Mouse (Mus musculus): ENCODE results near the gene Bcl2l1. TPM values are rescaled to one million over a fixed set of nuclear protein-coding genes. Genes with fewer than 3 reads are reported as not detected.

Gene Bcl2l1
- polyA plus RNA-seq, 1 experiment, result 51.2 TPM

- TF ChIP-seq POLR2A (IDR thresholded peaks at IDR 0.05; ENCODE audit: low read depth, low read length), result no peak
- peak; percentile 93 for TF ChIP-seq CTCF (IDR thresholded peaks at IDR 0.05; ENCODE audit: borderline replicate concordance, insufficient read depth, low read length)
- Histone ChIP-seq H3K4me1 (ENCODE audit: control insufficient read depth, insufficient read depth, low read length) (0 out of 2 replicates have a peak, but pooled peaks cover 3% of the 10 kb centered on the region), H3K4me3 (ENCODE audit: insufficient read depth, low read length) (no peak overlapping the region)
These were observed 65.0 kb downstream of the Bcl2l1 start for GRCm38 (mm10) chr2:152766387-152767123.

GRCm38 (mm10) chr2:152765045-152765674 lies 66.4 kb downstream of the Bcl2l1 start:
- no peak for TF ChIP-seq POLR2A (IDR thresholded peaks at IDR 0.05; ENCODE audit: low read depth, low read length)
- TF ChIP-seq CTCF (IDR thresholded peaks at IDR 0.05; ENCODE audit: borderline replicate concordance, insufficient read depth, low read length), result no peak
- no peak overlapping the region for H3K27ac ChIP-seq (ENCODE audit: insufficient read depth, low read length)
- H3K4me3 ChIP-seq (ENCODE audit: insufficient read depth, low read length), result no peak overlapping the region
- 0 out of 2 replicates have a peak, but pooled peaks cover 3% of the 10 kb centered on the region for H3K4me1 ChIP-seq (ENCODE audit: control insufficient read depth, insufficient read depth, low read length)

More at GRCm38 (mm10) chr2:152766387-152767123, 65.0 kb downstream of the Bcl2l1 start:
- H3K27ac ChIP-seq (ENCODE audit: insufficient read depth, low read length), result no peak overlapping the region

- TF ChIP-seq CTCF (IDR thresholded peaks at IDR 0.05; ENCODE audit: borderline replicate concordance, insufficient read depth, low read length) (no peak), POLR2A (IDR thresholded peaks at IDR 0.05; ENCODE audit: low read depth, low read length) (no peak)
- H3K4me1 ChIP-seq (ENCODE audit: control insufficient read depth, insufficient read depth, low read length), result 0 out of 2 replicates have a peak, but pooled peaks cover 3% of the 10 kb centered on the region
- H3K4me3 ChIP-seq (ENCODE audit: insufficient read depth, low read length), result no peak overlapping the region
- no peak overlapping the region for H3K27ac ChIP-seq (ENCODE audit: insufficient read depth, low read length)
These were observed 67.1 kb downstream of the Bcl2l1 start for GRCm38 (mm10) chr2:152764172-152765044.

GRCm38 (mm10) chr2:152763310-152763709 lies 68.2 kb downstream of the Bcl2l1 start:
- Histone ChIP-seq H3K4me1 (ENCODE audit: control insufficient read depth, insufficient read depth, low read length) (peaks cover 3% of the 10 kb centered on the region; the same call in 1 of the 2 replicates), H3K4me3 (ENCODE audit: insufficient read depth, low read length) (no peak overlapping the region), H3K27ac (ENCODE audit: insufficient read depth, low read length) (no peak overlapping the region)
- TF ChIP-seq POLR2A (IDR thresholded peaks at IDR 0.05; ENCODE audit: low read depth, low read length) (no peak), CTCF (IDR thresholded peaks at IDR 0.05; ENCODE audit: borderline replicate concordance, insufficient read depth, low read length) (no peak)

- H3K4me3 ChIP-seq (ENCODE audit: insufficient read depth, low read length), result no peak overlapping the region
- H3K27ac ChIP-seq (ENCODE audit: insufficient read depth, low read length), result no peak overlapping the region
- TF ChIP-seq POLR2A (IDR thresholded peaks at IDR 0.05; ENCODE audit: low read depth, low read length) (no peak), CTCF (IDR thresholded peaks at IDR 0.05; ENCODE audit: borderline replicate concordance, insufficient read depth, low read length) (no peak)
- no peaks in the 10 kb centered on the region; the same call in 1 of the 2 replicates for H3K4me1 ChIP-seq (ENCODE audit: control insufficient read depth, insufficient read depth, low read length)
These were observed 73.2 kb downstream of the Bcl2l1 start for GRCm38 (mm10) chr2:152758351-152758750.

GRCm38 (mm10) chr2:152757478-152757877 lies 74.0 kb downstream of the Bcl2l1 start:
- no peaks in the 10 kb centered on the region; the same call in 1 of the 2 replicates for H3K4me1 ChIP-seq (ENCODE audit: control insufficient read depth, insufficient read depth, low read length)
- no peak overlapping the region for H3K27ac ChIP-seq (ENCODE audit: insufficient read depth, low read length)
- TF ChIP-seq POLR2A (IDR thresholded peaks at IDR 0.05; ENCODE audit: low read depth, low read length), result no peak
- no peak for TF ChIP-seq CTCF (IDR thresholded peaks at IDR 0.05; ENCODE audit: borderline replicate concordance, insufficient read depth, low read length)
- H3K4me3 ChIP-seq (ENCODE audit: insufficient read depth, low read length), result no peak overlapping the region

GRCm38 (mm10) chr2:152756474-152757393 lies 74.8 kb downstream of the Bcl2l1 start:
- H3K4me1 ChIP-seq (ENCODE audit: control insufficient read depth, insufficient read depth, low read length), result no peaks in the 10 kb centered on the region; the same call in 1 of the 2 replicates
- no peak overlapping the region for H3K4me3 ChIP-seq (ENCODE audit: insufficient read depth, low read length)
- TF ChIP-seq CTCF (IDR thresholded peaks at IDR 0.05; ENCODE audit: borderline replicate concordance, insufficient read depth, low read length) (no peak), POLR2A (IDR thresholded peaks at IDR 0.05; ENCODE audit: low read depth, low read length) (no peak)
- no peak overlapping the region for H3K27ac ChIP-seq (ENCODE audit: insufficient read depth, low read length)

- H3K4me1 ChIP-seq (ENCODE audit: control insufficient read depth, insufficient read depth, low read length), result no peaks in the 10 kb centered on the region; the same call in 1 of the 2 replicates
- no peak within 1 kb of the TSS for H3K4me3 ChIP-seq (ENCODE audit: insufficient read depth, low read length)
- no peak within 1 kb of the TSS for H3K27ac ChIP-seq (ENCODE audit: insufficient read depth, low read length)
- TF ChIP-seq CTCF (IDR thresholded peaks at IDR 0.05; ENCODE audit: borderline replicate concordance, insufficient read depth, low read length) (no peak), POLR2A (IDR thresholded peaks at IDR 0.05; ENCODE audit: low read depth, low read length) (no peak)
These were observed 77.4 kb downstream of the Bcl2l1 start, which contains the start of gene Cox4i2 for GRCm38 (mm10) chr2:152753944-152754711. Gene Cox4i2, plus strand, starts transcription at chr2:152754173.

All from embryonic fibroblast, embryonic 13.5 days (primary cell).